Mouse (Mus musculus) layer of hippocampus, adult 18-20 months (tissue): ENCODE measurements around the gene Cerkl. TPM values are rescaled to one million over a fixed set of nuclear protein-coding genes. Genes with fewer than 3 reads are reported as not detected.

ENCODE experiments used
- DNase-seq, 2 experiments: peaks; one replicate each; pipeline ENCODE4 v3.0.0; 2022; ENCODE audit warnings: low spot score in 2 of 2
- total RNA-seq, 2 experiments: library from RNA; stranded (reverse); gene quantifications; 2 replicates each; pipeline ENCODE4 v1.2.3; 2021

Cerkl gene
- total RNA-seq, 2 experiments from 2014 or later = 7.8 to 8.4 TPM

DNA sequence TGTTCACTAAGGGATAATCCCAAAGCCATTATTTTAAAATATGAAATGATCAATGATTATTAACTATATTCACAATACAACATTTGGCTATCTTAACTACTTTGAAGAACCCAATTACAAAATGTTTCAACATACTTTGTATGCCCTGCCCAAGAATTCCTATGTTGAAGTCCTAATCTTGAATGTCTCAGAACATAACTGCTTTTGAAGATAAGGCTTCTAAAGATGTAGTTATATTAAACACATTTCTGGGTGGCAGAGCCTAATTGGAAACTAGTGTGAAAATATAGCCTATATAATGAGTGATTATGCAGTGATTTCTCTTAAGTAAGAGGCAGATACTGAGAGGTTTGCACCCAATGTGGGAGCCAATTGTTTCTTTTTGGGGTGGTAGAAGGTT lies 121.9 kb downstream of the Cerkl start:
- DNase-seq = no peak

GRCm38 (mm10) chr2:79328079-79328478 lies 128.5 kb downstream of the Cerkl start:
- DNase-seq = no peak

GRCm38 (mm10) chr2:79316182-79316880 lies 140.3 kb downstream of the Cerkl start:
- DNase-seq = no peak

DNA sequence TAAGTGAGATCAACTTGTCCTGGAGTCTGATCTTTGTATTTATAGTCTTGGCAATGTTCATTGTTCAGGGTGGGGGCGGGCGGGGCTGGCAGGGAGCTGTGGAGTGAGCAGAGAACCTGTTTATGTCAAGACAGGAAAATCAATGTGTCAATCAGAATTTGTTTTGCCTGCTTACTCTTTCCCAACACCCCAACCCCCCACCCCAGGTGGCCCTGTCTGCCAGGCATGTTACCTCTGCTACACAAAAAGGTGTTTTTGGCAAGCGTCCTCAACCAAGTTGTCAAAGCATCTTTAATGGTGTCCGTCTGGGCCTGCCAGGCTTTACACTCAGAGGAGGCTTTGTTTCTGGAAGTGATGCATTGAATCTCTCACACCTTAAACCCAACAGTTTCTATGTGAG lies 141.5 kb downstream of the Cerkl start:
- DNase-seq = no peak

DNA sequence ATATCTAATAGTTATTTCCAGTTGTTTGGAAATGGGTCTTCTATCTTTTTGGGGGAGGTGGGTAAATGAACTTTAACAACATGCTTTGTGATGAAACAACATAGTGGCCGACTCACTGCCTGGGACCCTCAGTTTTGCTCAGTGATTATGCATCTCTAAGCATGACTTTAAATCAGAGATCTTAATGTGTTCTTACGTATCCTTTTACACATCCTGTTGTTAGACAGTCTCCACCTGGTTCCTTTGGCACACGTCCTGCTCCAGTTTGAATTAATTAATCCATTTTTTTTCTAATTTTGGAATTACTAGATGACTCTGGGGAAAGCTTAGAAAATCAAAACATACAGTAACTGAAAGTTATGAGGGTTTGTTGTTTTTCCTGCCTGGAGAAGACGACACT lies 144.1 kb downstream of the Cerkl start:
- DNase-seq = no peak

- peak in 1 of 2 experiments; percentile 45 for DNase-seq
These were observed 147.0 kb downstream of the Cerkl start for GRCm38 (mm10) chr2:79309454-79310118.

DNA sequence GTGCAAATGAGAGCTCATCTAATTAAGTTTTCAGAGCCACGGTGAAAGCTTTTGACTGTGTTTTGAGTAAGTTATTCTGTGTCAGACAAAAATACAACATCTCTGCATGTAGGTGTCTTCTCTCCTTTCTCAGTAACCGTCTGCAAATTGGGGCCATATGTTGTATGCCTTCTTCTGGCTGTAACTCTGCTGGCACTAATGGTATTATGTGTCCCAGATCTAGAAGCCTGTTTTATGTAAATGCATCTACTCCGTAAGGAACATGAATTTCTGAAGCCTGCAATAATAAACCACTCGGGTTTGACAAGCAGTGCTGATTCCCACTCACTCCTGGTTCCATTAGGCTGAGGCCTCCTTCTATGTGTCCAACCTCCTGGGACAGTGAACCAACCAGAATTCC lies 149.0 kb downstream of the Cerkl start:
- peak in 1 of 2 experiments; percentile 40 for DNase-seq

- DNase-seq = no peak
These were observed 154.2 kb downstream of the Cerkl start for GRCm38 (mm10) chr2:79302398-79302797.

DNA sequence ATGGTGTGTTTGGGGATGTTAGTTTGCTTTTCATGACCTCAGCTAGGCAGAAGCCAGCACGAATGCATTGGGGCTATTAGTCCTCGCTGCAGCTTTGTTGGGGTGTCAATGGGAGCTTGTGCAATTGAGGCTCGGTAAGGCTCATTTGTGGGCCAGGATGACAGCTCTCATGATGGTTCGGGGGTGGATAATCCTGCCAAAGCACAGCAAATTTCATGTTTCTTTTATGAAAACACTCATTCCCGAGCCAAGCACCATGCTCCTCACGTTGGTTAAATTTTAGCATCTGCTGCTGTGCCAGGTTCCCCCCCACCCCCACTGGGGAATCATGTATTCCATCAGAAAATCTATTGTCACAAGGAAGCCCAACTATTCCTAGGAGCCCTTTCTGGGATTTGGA lies 164.2 kb downstream of the Cerkl start:
- peak; percentile 65 to 79 for DNase-seq

DNA sequence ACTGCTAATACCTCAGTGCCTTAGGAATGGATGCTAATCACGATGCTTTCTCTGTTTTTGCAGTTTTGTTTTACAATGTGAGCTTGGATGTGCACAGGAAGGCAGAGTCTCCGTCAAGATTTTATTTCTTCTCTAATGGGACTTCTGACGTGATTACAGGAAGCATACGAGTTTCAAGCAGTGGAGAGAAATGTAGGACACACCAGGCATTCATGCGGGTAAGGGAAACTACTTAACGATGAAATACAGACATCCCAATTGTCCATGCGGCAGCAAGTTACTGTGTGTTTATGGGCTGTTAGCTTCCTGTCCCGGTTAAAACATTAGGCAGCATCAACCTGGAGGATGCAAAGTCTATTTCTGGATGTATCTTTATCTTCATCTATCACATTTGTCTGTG lies 164.7 kb downstream of the Cerkl start:
- no peak for DNase-seq

DNA sequence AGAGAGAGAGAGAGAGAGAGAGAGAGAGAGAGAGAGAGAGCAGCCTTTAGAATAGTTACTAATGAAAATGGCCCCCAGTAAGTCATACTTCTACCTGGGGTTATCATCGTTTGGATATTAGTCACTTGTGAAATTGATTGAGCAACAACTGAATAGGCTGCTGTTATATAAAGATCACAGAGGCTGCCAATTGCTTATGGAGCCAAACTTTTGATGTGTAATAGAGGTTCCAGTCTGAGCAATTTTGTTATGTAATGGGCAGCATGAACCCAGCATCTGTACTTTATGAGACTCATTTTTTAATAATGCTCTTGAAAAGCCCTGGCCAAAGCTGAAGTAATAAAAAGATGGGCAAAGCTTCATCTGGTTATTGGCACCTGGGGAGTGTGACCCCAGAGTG lies 166.4 kb downstream of the Cerkl start:
- DNase-seq = peak in 1 of 2 experiments; percentile 37

- no peak for DNase-seq
These were observed 172.4 kb downstream of the Cerkl start for GRCm38 (mm10) chr2:79284206-79284605.

Other genes starting within 250 kb of the Cerkl start
- 10 to 100 TPM; 25.2 to 26.9 TPM for gene Itga4, start 201.4 kb downstream of the Cerkl start, total RNA-seq
- gene Neurod1, start within 50 bp of the Cerkl start, total RNA-seq = 10 to 100 TPM; 29.4 to 30.7 TPM
- gene Itprid2, start 178.6 kb upstream of the Cerkl start, total RNA-seq = 10 to 100 TPM; 41.9 to 44.6 TPM